ENCODE assay signal across 8 mouse cellular contexts in the genomic region with DNA sequence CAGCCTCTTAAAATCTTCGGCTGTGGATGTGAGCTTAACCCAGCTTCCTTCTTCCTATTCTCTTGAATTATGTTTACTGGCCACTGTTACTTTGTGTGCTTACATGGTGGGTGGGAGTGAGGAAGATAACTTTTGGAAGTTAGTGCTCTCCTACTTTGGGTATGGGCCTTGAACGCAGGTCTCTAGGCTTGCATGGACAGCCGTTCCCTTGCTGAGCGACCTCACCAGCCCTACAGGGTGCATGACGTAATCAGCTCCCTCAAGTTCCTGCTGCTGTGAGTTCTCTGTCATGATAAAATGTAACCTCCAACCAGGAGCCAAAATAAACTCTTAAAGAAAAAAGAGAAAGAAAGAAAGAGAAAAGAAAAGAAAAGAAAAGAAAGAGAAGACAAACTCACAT. TPM values are rescaled to one million over a fixed set of nuclear protein-coding genes. Genes with fewer than 3 reads are reported as not detected.
DNase-seq lines count a peak whose midpoint lies in the region; ATAC-seq and TF ChIP-seq lines count a peak whose summit lies in the region.

No protein-coding gene starts in this region.

- 60% methylated on average over 5 of the region's 5 CpGs for WGBS in embryonic facial prominence, embryonic 15.5 days
- WGBS in limb, embryonic 14.5 days, result 41% methylated on average over 5 of the region's 5 CpGs

- H3K36me3 ChIP-seq in embryonic facial prominence, embryonic 15.5 days, result no peaks in the 10 kb centered on the region
- no peaks in the 10 kb centered on the region for H3K36me3 ChIP-seq in limb, embryonic 14.5 days (ENCODE audit: control insufficient read depth, insufficient read depth, low read length)

- H3K9ac ChIP-seq in embryonic facial prominence, embryonic 15.5 days, result no peak overlapping the region
- no peak overlapping the region; the same call in 1 of the 2 replicates for H3K9ac ChIP-seq in limb, embryonic 14.5 days (ENCODE audit: low read depth, low read length, severe bottlenecking)

- no peaks in the 10 kb centered on the region for H3K27me3 ChIP-seq in embryonic facial prominence, embryonic 15.5 days
- H3K27me3 ChIP-seq in limb, embryonic 14.5 days (ENCODE audit: control insufficient read depth, insufficient read depth, low read length), result no peaks in the 10 kb centered on the region

- no peak overlapping the region for H3K4me3 ChIP-seq in embryonic facial prominence, embryonic 15.5 days (replicated peaks)
- no peak overlapping the region for H3K4me3 ChIP-seq in limb, embryonic 14.5 days (replicated peaks; ENCODE audit: low read length)

- no peak for TF ChIP-seq POLR2A in limb, embryonic 14.5 days (IDR thresholded peaks at IDR 0.05; ENCODE audit: borderline replicate concordance, extremely low read depth, insufficient read depth, insufficient read length)

- peak; percentile 84 for DNase-seq in heart, adult 11 months
- DNase-seq in heart, postnatal 36 days, result no peak
- peak; percentile 81 for DNase-seq in 416B (ENCODE audit: low read depth)
- DNase-seq in limb, embryonic 14.5 days (ENCODE audit: low spot score), result no peak
- DNase-seq in embryo, embryonic 10.5 days (ENCODE audit: low spot score), result no peak
- no peak for DNase-seq in layer of hippocampus, postnatal 14 days (ENCODE audit: low spot score in 2 of 2)
- no peak for DNase-seq in urinary bladder, postnatal 14 days (ENCODE audit: low spot score)

- ATAC-seq in embryonic facial prominence, embryonic 15.5 days (ENCODE audit: insufficient number of reproducible peaks, low FRiP score, low TSS enrichment, low read depth), result no peak
- ATAC-seq in limb, embryonic 14.5 days (ENCODE audit: low FRiP score, low read depth), result no peak

- no peaks in the 10 kb centered on the region for H3K9me3 ChIP-seq in embryonic facial prominence, embryonic 15.5 days (replicated peaks)
- H3K9me3 ChIP-seq in limb, embryonic 14.5 days (ENCODE audit: control insufficient read depth, low read length), result no peaks in the 10 kb centered on the region

- peak overlapping the region; percentile 51 for H3K4me2 ChIP-seq in embryonic facial prominence, embryonic 15.5 days (replicated peaks)
- H3K4me2 ChIP-seq in limb, embryonic 14.5 days (replicated peaks; ENCODE audit: low read depth, low read length, severe bottlenecking), result peak overlapping the region; percentile 35; the same call in 1 of the 2 replicates

- intact Hi-C loops in heart, postnatal 36 days (cut with DNase I), result loop anchor here (1.0 to 2.0 kb wide), 2 partner anchors 81 to 361 kb away; no protein-coding TSS in a partner anchor

- H3K27ac ChIP-seq in embryonic facial prominence, embryonic 15.5 days (replicated peaks), result no peak overlapping the region
- H3K27ac ChIP-seq in limb, embryonic 14.5 days (replicated peaks; ENCODE audit: low read depth, low read length), result peak overlapping the region; percentile 61

- H3K4me1 ChIP-seq in embryonic facial prominence, embryonic 15.5 days, result peaks cover 36% of the 10 kb centered on the region
- peaks cover 42% of the 10 kb centered on the region for H3K4me1 ChIP-seq in limb, embryonic 14.5 days (ENCODE audit: control insufficient read depth, insufficient read depth, low read length)

RNA-seq across cellular contexts. Expression of a gene that starts 13.9 kb away (rescaled TPM):
- 1 to 10 TPM; 2.2 to 2.8 TPM for total RNA-seq in heart, postnatal 36 days (2021)
- 0.35 and 0.43 TPM in 2 replicates for polyA plus RNA-seq in embryonic facial prominence, embryonic 15.5 days (2015; fragmentation: Nextera tagmentation; extraction: Ambion mirVana)
- 0.35 and 0.47 TPM in 2 replicates for polyA plus RNA-seq in limb, embryonic 14.5 days (2012; rRNA removed)
- polyA plus RNA-seq in limb, embryonic 14.5 days (2014; fragmentation: Nextera tagmentation; extraction: Ambion mirVana), result 0.30 TPM in 2 replicates
- under 1 TPM in 1 of 2 experiments, not detected in 1; 0.41 TPM for total RNA-seq in layer of hippocampus, postnatal 14 days (2021)

RNA-seq across cellular contexts. Expression of a gene that starts 17.7 kb away (rescaled TPM):
- total RNA-seq in heart, postnatal 36 days (2021), result 1 to 10 TPM; 2.9 to 3.9 TPM
- polyA plus RNA-seq in embryonic facial prominence, embryonic 15.5 days (2015; fragmentation: Nextera tagmentation; extraction: Ambion mirVana), result 6.8 and 7.5 TPM in 2 replicates
- 6.9 TPM in 2 replicates for polyA plus RNA-seq in limb, embryonic 14.5 days (2012; rRNA removed)
- polyA plus RNA-seq in limb, embryonic 14.5 days (2014; fragmentation: Nextera tagmentation; extraction: Ambion mirVana), result 5.9 and 6.7 TPM in 2 replicates
- 1 to 10 TPM; 2.9 TPM for total RNA-seq in layer of hippocampus, postnatal 14 days (2021)

RNA-seq across cellular contexts. Expression of a gene that starts 25.7 kb away (rescaled TPM):
- 10 to 100 TPM; 16.2 to 20.1 TPM for total RNA-seq in heart, postnatal 36 days (2021)
- polyA plus RNA-seq in embryonic facial prominence, embryonic 15.5 days (2015; fragmentation: Nextera tagmentation; extraction: Ambion mirVana), result 16.5 and 21.7 TPM in 2 replicates
- polyA plus RNA-seq in limb, embryonic 14.5 days (2012; rRNA removed), result 7.8 and 8.4 TPM in 2 replicates
- polyA plus RNA-seq in limb, embryonic 14.5 days (2014; fragmentation: Nextera tagmentation; extraction: Ambion mirVana), result 10.8 and 11.2 TPM in 2 replicates
- 10 to 100 TPM; 13.4 TPM for total RNA-seq in layer of hippocampus, postnatal 14 days (2021)

Comparison
In these comparisons a context has a peak if more than half of its experiments do, and no peak if none do; other contexts are left out.
1. DNase-seq: peak in heart, adult 11 months (single experiment) and 416B (single experiment); none in heart, postnatal 36 days (0 of 2), limb, embryonic 14.5 days (single experiment), embryo, embryonic 10.5 days (single experiment), layer of hippocampus, postnatal 14 days (0 of 2) and urinary bladder, postnatal 14 days (single experiment).